Mouse (Mus musculus): ENCODE measurements around the gene Cep295. TPM values are rescaled to one million over a fixed set of nuclear protein-coding genes. Genes with fewer than 3 reads are reported as not detected.
"Not testable (repeated sequence)": the region's sequence is repeated elsewhere in the genome, so short reads cannot be mapped to it uniquely, and the experiment has no call there.

The Cep295 gene
- polyA plus RNA-seq, 1 experiment: 13.7 TPM

DNA sequence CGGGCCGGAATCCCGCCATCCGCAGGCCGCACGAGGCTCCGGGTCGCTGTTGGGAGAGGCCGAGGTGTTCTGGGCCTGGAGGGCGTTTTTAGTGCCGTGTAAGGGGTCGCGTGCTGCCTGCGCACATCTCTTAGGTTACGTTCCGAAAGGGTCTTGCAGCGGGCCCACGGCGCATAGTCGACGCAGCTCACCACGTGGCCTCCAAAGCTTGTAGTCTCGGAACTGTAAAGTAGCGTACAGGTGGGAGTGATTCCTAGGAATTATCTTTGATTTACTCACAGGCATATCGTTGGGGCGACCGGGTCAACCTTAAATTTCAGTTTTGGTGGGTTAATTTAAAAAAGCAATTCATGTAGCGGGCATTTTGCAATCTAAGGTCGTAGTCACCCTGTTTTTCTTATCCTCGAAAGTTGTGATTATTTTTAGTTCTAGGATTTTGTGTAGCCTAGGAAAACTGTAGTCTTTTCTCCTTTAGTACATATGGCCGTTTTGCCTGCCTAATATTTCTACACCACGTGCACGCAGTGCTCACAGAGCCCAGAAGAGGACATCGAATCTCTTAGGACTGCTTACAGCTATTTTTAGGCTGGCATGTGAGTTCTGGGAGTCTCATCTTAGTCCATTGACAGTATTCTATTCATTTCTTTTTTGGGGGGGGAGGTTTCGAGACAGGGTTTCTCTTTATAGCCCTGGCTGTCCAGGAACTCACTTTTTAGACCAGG lies 51.0 kb downstream of the Cep295 start, which contains the start of gene 4931406C07Rik:
Gene 4931406C07Rik (minus strand): TSS at position 51 of the 722 bp plus-strand sequence.
- no peak for DNase-seq (ENCODE audit: low spot score)

DNA sequence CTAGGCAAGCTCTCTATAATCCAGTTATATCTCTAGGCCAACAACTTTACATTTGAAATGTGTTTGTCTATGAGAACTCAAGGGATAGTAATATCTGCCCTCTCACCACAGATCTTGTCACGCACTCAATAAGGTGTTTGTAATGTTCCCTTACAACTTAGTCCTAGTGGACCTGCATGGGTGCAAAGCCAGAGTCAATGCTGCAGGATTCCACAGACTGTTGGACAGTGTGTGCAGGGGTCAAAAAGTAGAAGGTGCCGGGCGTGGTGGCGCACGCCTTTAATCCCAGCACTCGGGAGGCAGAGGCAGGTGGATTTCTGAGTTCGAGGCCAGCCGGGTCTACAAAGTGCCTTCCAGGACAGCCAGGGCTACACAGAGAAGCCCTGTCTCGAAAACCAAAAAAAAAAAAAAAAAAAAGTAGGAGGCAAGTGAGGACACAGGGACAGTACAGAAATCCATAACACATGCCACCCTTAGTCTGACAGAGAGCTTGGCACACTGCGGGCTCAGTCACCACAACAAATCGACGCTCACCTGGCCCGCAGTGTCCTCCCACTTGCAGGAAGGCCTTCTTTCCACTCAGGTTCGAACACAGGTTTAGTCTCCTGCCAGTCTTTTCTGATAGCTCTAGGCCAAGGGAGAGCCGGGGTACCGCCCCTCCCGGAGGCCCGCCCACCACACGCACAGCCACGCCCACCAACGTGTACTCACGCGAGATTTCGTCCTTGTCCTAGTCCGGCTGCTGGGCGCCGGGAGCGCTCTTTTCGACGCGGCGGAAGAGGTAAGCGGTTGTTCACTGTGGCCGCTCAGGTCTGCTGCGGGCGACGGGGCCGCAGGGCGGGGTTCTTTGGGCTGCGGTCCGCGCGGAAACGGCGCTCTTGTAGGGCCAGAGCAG lies 51.8 kb downstream of the Cep295 start, which contains the start of gene Taf1d:
Gene Taf1d (plus strand): TSS at position 712 of the 895 bp plus-strand sequence.
- DNase-seq (ENCODE audit: low spot score): peak; percentile 96

DNA sequence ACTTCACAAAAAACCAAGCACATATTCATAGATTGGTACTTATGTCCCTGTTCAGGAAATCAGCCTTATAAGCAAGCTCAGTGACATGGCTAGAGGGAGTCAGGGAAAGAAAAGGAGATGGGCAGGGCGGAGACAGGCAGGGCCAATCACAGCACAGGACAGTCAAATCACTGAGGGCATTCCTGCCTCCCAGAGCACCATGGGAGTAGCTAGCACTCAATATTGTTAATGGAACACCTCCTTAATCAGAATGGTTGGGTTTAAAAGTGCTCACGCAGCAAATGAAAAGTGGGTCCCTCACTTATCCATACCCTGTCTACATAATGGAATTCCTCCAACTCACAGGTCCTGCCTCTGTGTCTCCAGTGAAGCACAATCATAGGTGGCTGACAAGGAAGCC lies 54.7 kb downstream of the Cep295 start:
- no peak for DNase-seq (ENCODE audit: low spot score)

DNA sequence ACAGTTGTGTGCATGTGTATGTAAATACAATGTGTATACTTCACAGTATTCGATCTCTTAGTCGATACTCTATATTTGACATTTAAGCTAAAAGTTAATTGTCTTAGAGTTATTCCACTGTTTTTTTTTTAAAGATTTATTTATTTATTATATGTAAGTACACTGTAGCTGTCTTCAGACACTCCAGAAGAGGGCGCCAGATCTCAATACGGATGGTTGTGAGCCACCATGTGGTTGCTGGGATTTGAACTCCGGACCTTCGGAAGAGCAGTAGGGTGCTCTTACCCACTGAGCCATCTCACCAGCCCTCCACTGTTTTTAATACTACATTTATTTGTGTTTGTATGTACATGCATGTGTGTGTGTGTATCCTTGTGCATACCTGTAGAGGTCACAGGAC lies 55.6 kb downstream of the Cep295 start:
- not testable (repeated sequence) for DNase-seq (ENCODE audit: low spot score)

DNA sequence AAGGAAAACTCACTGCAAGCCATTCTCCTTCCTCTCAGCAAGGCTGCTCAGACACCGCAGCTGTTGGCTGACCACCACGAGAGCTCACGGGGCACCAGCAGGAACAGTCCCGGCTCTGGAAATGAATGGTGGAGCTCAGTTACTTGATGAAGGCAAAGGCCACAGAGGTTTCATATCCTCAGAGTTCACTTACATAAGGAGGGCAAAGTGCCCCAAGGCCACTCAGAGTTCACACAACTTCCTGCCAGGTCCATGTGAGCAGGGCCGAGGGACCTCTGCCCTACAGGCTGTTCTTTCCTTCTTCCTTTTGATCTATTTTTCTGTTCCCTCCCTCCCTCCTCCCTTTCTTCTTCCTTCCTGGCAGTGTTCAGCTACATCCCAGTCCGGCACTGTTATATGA lies 56.2 kb downstream of the Cep295 start:
- no peak for DNase-seq (ENCODE audit: low spot score)

DNA sequence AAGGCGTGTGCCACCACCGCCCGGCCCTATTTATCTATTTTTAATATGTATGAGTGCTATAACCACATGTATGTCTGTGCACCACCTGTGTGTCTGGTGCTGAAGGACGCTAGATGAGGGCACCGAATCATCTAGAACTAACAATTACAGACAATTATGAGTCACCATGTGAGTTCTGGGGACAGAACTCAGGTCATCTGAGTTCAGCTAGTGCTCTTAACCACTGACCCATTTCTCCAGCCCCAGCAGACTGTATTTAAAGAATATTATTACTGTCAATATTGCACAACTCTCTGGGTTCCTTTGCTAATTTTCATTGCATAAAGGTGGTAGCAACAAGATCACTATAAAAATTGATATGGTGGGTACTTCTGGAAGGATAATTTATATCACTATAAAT lies 57.5 kb downstream of the Cep295 start:
- no peak for DNase-seq (ENCODE audit: low spot score)

DNA sequence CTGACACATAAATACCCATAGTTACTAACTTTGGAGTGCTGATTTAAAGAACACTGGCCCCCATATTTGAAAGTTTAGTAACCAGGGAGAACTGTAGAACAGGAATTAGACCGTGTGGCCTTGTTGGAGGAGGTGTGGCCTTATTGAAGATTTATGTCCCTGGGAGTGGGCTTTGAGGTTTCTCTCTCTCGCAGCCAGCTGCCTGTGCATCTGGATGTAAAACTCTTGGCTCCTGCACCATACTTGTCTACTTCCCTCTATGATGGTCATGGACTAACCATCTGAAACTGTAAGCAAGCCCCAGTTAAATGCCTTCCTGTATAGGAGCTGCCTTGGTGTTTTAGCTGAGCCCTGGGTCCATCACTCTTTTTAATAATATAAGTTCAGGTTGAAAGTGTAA lies 59.1 kb downstream of the Cep295 start:
- no peak for DNase-seq (ENCODE audit: low spot score)

DNA sequence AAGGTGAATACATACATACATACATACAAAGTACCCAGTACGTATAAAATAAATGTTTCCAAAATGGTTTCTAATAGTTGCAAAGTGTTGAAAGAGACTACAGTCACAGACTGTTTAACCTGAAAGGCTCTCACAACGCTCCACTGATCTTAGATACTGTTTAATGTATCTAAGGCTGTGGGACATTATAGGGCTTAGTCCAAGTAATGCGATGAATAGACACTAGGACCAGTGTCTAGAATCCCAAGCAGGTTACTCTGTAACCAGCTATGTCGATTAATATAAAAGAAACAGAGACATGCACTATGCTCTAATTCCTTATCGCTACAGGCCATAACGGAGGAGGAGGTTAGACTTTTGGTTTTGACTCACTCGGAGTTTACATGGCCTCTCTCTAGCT lies 60.5 kb downstream of the Cep295 start:
- DNase-seq (ENCODE audit: low spot score): no peak

DNA sequence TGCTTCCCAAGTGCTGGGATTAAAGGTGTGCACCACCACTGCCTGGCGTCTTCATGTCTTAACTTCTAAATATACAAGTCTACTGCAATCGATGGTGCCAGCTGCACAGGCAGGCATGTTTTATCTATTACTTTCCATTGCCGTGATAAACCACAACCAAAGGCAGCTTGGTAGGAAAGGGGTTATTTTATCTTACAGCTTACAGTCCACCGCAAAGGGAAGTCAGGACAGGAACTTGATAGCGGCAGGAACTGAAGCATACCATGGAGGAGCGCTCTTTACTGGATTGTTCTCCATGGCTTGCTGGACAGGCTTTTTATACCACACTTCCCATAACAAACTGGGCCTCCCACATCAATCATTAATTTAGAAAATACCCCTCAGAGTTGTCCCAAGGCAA lies 68.3 kb downstream of the Cep295 start:
- DNase-seq (ENCODE audit: low spot score): no peak

DNA sequence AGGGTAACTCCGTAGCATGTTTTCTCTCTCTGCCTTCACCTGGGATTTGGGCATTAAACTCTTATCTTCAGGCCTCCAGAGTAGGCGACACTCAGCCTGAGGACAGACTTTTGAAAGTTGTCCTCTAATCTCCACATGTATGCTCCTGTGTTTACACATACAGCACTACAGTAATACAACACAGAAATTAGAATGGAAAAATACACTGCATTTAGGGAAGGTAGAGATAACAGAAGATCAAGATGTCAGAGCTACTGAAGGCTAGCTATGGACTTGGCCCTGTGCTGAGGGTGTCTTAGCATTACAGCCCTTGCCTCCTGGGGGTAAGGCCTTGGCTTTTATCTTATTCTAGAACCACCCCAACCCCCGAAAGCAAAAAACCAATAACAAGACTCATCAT lies 69.2 kb downstream of the Cep295 start:
- no peak for DNase-seq (ENCODE audit: low spot score)

DNA sequence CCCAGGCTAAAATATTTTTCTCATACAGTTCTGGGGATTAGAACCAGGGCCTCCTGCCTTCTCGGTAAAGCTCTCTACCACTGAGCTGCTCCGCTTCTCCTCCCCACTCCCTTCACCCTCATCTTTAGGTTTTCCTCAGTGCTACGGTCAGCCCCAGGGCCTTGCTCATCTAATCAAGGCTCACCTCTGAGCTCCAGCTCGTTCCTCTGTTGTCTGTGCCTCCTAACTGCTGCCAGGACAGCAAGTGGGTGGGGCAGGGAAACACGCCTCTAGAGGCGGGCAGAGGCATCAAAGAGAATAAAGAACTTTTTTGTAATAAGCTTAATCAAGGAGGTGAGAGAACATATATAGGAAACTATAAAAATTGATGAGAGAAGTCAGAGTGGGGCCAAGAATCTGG lies 69.7 kb downstream of the Cep295 start:
- DNase-seq (ENCODE audit: low spot score): no peak

DNA sequence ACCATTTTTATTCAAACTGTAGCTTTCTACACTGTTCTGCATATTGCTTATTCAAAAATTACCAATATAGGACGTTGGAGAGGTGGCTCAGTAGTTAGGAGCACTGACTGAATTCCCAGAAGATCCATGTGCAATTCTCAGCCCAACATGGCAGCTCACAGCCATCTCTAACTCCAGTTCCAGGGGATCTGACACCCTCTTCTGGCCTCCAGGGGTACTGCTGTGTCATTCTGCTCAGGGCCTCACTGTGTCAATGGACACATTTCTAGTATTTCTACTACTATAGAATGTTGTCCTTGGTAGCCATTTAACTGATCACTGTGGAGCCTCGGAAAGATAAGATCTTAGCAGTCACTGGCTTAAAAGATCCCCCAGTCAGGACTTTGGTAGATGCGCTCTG lies 72.1 kb downstream of the Cep295 start:
- no peak for DNase-seq (ENCODE audit: low spot score)

DNA sequence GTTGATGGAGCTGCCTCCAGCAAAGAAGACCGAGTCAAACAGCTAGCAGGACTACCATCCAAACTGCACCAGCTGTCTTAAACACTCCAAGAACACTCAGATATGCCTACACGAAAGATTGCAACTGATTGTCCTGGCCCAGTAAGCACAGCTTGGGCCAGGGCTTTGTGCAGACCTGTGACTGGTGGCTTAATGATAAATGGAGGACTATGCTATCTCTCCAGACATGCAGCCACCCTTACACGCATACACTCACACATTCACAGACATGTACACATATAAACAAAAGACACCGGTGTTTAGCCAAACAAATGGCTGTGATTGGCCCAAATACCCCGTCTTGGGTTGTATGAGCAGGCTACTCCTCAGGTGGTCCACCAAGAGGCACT lies 77.1 kb downstream of the Cep295 start:
- DNase-seq (ENCODE audit: low spot score): no peak

DNA sequence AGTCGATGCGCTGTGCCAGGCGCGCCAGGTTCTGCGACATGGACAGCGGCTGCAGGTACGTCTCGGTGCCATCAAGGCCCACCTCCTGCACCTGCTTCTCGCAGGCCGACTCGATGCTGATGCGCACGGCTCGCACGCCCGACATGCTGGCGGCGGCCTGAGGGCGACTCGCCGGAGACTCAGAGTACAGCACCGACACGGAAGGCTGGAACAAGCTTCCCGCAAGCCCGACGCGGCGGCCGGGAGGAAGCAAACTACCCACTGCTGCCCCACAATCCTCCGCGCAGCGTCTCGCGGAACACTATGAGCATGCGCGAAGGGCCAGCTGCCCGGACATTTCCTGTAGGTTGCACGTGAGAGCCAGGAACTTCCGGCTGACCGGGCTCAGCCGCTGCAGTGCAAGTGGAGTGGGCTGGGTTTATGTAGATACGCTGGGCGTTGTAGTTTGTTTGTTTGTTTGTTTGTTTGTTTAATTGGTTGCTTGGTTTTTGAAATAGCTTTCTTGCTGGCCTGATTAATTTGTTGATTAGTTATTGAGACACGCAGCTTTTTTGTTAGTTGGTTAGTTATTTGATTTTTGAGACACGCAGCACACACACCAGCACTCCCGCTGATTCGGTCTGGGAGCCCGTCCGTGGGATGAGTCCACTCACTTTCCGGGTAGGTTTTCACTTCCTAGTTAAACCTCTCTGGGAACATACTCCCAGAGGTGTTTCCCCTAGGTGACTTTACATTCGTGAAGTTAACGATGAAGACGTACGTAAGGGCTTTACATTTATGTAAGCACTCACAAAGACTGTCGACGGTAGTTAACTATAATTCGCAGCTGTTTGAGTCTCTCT lies 77.7 kb downstream of the Cep295 start, which contains the start of gene Med17:
Gene Med17 (minus strand): TSS at position 283 of the 842 bp plus-strand sequence.
- peak; percentile 82 for DNase-seq (ENCODE audit: low spot score)

DNA sequence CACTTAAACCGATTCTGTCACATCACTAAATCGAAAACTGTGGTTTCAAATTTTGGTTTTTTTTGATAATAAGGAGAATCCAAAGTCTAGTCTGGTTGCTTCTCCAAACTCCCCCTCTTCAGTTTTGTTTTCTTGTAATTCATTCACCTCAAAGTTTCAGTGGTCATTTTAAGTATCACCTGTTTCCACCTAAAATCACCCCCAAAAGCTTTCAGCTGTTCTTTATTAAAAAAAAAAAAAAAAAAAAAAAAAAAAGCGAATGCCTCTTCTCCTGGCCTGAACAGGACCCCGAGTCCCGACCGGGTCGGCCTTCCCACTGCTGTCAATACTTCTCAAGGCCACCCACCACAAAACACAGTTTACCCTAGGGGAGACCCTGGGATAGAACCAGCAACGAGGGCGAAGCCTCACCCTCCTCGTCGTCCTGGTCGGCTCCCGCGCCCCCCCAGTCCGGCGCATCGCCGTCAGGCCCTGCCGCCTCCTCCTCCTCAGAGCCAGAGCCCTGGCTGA lies 78.4 kb downstream of the Cep295 start:
- DNase-seq (ENCODE audit: low spot score): no peak

DNA sequence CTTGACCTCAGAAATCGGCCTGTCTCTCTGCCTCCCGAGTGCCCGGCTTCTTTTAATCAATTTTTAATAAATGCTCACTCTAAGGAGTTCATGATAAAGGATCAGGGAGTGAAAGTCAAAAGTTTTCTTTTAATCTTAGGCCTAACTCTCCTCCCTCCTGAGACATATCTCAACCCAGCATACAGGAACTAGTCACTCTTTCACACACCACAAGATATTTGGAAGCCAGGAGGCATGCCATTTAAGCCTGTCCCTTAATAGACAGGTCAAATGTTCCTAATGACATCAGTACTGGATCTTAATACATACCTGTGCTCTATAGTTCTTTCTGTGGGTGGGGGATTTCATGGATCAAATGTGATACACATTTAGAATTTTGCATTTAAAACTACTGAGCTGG lies 79.2 kb downstream of the Cep295 start:
- no peak for DNase-seq (ENCODE audit: low spot score)

DNA sequence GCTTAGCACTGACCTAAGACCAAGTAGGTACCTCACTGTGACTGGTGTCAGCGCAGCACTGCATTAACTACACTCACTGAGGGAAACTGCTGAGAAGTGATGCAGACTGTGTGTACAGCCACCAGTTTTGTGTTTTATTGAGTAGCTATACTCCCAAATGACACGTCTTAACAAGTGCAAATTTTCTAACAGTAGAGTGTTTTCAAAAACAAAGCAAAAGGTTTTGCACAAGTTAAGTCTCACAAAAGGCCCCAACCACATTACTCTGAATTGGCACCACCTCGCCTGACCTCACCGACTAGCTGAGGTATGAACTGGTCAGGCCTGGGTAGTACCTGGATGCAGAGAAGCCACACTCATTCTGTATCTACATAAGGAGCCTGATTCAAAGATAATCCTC lies 80.7 kb downstream of the Cep295 start:
- no peak for DNase-seq (ENCODE audit: low spot score)

DNA sequence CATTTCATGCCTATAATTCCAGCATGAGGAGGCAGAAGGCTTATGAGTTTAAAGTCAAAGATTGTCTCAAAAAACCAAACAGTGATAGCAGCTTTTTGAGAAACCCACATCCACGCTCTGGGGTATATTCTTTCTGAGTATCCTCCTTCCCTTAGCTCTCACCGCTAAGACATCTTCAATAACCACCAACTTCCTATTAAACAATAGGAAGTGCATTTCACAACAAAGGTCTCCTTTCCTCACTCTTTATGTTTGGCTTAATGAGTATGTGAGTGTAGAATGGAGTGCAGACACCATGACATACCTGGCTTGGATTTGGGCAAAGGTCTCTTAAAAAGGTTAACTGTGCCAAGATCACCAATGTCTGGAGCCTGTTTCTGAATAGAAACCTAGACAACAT lies 83.6 kb downstream of the Cep295 start:
- no peak for DNase-seq (ENCODE audit: low spot score)
